Mouse (Mus musculus) thymus, postnatal 36 days (tissue): ENCODE measurements at regions not wholly inside any gene's neighbourhood (a gene's known extent, or its start where the extent isn't known, plus 50 kb on each side); places are given as distances from the start of the nearest gene placed in this dataset.

Experiments
- DNase-seq, 2 experiments: peaks; one replicate each; pipeline ENCODE4 v3.0.0; 2022; ENCODE audit warnings: mixed read lengths in 2 of 2

DNA sequence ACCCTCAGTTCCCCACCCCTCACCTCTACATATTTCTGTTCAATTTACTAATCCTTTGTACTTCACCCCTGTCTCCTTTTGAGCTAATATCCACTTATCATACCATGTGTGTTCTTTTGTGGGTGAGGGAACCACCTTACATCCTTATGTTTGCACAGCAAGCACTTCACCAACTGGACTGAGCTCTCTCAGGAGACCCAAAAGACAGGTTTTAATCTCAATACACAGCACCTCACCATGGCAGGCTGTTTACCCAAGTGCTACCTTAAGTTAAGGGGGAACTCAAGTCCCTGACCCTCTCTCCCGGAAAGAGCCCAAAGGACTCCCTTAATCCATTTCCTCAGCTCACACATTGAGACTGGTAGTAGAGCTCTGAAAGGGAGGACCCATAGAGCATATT, 62.3 kb upstream of the Agr3 start:
- DNase-seq: no peak

DNA sequence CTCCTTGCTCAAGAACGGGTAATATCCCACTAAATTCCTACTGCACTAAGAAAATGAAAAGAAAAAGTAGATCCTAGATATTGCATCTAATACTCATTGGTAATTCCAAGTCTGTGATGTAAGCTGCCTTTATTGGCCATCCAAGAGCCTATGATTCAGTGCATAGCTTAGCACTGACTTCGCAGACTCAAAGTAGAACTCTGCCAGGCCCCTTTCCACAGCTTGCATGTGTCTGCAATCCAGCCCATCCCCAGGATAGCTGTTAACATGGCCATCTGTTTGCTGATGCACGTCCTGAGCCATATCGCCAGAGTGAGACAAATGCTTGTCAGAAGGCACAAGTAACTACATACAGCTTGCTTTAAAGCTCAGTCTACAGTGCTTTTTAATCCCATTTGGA, 72.3 kb upstream of the Agr3 start:
- no peak for DNase-seq

DNA sequence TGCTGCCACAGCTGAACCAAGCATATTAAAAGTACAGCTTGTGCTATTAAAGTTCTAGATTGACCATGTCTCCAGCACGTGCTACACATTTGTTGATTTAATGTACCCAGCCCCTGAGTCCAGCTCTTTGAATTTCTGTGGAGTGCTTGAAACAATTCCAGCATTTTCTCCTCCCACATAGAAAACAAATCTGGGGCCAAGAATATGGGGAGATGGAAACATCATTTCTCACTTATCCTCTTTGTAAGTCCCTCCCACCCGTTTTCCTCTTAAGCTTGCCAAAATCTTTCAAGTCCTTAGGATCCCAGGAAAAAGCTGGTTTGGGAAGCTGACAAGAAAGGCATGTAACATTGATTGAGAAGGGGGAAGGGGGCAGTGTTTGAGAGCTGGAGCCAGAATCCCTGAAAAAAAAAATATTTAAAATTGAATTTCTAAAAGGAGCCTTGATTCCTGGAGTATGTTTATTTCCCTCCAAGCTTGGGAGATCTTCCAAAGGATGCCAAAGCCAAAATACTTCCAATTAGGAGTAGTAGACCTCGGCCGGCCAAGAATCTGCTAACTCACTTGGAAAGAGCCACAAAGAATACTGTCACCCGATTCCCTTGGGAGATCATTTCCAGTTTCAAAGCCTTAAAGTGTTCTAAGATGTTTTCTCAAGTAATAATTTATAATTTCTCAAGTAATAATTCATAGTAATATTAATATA, 78.4 kb upstream of the Agr3 start:
- no peak for DNase-seq

DNA sequence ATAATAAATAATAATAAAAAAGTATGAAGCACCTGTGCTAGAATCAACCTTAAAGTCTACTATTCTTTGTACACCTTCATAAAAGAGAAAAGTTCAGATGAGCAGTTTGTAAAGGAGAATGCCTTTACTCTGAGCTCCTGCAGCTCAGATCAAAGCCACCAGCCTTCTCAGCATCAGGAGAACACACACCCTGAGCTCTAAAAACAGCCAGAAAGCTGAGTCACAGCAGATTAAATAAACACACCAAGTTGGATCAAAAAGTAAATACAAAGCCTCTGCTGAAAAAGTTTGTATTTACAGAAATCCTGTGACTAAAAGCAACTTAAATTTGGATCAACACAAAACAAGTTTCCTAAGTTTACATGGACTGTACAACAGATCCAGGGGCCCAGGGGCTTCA, 88.5 kb upstream of the Agr3 start:
- DNase-seq: no peak

DNA sequence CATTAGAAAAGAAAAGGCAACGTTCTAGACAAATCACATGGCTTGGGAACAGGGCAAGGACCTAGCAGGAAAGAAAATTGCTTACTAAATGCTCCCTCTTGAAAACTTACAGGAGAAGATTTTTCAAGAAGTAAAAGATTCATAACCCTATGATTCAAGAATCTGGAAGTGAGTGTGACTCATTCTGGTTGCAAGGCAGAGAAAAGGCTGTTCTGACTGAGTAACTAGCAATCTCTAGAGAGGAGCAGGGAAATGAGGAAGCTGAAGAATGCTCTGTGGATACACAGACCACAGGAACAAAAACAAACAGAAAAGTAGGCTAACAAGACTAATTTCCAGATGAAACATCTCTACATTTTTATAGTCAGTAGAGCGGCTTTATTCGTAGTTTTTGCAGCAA, 92.1 kb upstream of the Agr3 start:
- DNase-seq: no peak

DNA sequence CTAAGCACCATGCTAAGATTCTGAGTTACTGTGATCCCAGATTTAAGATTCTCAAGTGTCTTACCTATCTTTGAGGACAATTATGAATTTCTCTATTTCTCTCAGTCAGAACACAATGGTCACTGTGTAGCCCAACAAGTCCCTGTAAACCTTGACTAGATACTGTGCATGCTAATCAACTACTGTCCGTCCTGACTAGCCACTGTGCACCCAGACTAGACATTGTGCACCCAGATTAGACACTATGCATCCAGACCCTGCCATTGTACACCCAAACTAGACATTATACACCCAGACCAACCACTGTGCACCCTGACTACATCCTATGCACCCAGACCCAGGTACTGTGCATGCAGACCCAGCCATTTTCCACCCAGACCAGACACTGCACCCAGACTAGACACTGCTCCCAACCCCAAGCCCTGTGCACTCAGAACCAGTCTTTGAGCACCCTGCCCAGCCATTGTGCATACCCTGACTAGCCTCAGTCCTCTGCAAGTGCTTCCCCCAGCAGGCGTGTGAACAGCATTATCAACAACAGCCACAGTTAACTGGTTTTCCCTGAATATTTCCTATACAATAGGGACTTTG, 93.4 kb upstream of the Agr3 start:
- DNase-seq: no peak

DNA sequence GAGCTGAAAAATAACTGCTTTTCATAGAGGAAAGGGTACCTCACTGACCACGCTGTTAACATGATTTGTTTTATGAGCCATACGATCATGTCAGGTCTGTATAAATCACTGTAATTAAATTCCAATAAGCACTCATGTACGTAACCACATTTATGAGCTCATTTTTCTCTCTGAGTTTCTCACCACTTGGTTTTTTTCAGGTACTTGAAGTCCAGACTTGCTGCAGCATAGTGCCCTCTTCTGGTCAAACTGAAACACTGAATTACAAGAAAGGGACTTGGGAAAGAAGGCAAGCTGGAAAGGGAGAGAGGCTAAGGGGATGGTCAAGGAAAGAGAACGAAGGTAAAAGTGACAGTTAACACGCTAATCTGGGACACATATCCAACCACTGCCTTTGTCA, 94.2 kb upstream of the Agr3 start:
- peak in 1 of 2 experiments; percentile 8 for DNase-seq

DNA sequence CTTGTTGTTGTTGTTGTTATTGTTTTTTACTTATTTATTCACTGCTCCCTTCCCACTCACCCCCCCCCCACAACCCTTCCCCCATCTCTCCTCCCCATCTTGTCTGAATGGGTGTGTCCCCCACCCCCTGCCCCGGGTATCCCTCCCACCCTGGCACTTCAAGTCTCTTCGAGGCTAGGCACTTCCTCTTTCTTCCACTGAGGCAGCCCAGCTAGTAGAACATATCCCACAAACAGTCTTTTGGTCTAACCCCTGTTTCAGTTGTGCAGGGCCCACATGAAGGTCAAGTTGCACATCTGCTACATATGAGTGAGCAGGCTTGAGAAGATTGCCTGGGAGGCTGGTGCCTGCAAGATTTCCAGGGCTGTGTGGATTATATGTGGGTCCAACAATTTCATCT, 97.6 kb upstream of the Agr3 start:
- DNase-seq: no peak

DNA sequence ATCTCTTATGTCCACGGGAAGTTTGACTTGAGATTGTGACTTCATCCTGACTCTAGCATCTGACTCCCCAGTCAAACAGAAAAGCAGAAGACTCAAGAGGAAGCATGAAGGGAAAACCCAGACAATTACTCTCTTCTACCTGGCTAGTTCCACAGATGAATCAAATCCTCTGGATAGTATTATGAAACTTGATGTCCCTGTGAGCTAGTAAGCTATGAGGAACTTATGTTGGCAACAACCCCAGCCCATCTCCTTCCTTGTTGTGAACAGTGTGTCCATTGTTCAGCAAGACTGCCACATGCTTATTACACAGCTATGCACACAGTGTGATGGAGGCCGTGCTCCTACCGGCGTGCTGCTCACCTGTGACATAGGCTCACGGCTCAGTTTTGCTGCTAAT, 98.4 kb upstream of the Agr3 start:
- DNase-seq: no peak

DNA sequence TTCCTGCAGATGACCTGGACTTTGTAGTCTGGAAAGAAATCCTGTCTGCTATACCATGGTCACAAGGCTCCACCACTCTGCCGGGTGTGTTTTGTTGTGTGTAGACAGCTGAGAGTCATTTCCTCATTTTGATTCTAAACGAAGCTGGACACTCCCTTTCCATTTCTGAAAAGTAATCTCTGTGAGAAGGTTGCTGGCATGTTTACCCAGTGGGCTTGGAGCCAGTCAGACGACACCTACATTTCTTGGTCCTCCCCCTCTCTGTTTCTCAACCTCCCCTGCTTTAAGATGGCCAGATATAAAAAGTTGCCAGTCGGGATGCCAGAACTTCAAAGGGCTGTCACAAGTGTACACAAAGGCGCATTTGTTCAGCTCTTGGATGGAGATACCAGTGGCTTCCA, 100.8 kb upstream of the Agr3 start:
- DNase-seq: no peak

DNA sequence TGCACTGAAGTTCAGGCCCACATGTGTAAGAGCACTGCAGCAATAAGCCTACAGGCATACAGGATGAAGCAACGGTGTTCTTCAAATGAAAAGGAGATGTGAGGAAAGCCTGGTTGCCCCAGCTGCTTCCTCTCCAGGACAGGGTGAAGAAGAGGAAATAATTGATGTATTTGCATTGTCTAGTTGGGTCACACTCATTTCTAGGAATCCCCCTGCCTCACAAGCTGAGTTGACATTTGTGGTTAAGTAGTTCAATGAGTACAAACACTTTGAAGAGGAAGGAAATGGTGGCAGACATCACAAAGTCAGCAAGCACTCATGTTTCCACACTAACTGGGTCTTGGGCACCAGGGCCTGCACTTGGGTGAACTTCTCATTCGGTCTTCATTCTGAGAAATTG, 126.2 kb upstream of the Agr3 start:
- peak; percentile 3 to 13 for DNase-seq

DNA sequence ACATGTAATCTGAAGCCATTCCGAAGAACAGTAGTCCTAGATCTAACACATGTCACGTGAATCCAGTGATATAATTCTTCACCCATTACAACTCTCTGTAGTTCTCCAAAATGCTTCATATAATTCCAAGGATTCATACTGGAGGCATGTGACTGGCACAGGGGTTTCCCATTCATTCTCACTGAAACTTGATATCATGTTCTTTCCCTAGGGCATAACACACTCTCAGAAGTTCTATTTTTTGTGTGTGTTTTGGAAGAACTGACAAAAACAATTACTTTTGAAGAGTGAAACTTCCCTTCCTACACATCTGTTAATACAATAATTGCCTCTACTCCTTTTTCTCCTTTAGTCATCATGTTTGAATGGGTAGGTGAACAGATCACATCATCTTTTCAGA, 150.0 kb upstream of the Agr3 start:
- DNase-seq: no peak

DNA sequence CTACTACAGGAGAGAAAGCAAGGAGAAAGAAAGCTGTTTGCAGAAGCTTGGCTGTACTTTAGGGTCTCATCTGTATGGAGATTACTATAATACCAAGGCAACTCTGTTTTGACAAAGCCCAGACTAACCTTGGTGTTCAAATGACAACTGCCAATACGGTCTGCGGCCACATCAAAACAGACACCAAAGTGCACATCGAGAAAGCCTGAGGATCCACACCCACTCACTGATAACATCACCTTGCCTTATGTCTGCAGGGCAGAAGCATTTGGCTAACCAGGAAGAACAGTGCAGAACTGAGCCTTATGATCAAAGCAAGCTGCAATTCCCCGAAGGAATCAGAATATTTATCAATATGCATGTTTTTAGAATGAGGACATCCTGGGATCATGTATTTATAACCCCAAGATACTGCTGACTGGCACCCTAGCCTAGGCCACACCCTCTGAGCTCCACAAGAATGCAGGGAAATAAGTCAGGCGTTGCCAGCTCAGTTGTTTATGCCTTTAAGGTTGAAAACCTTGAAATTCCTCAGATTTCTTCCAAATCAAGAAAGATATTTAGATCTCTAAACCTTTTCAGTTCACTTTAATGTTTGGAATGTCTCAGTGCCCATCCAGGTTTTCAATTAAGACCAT, 154.9 kb upstream of the Agr3 start:
- DNase-seq: peak; percentile 6 to 16

DNA sequence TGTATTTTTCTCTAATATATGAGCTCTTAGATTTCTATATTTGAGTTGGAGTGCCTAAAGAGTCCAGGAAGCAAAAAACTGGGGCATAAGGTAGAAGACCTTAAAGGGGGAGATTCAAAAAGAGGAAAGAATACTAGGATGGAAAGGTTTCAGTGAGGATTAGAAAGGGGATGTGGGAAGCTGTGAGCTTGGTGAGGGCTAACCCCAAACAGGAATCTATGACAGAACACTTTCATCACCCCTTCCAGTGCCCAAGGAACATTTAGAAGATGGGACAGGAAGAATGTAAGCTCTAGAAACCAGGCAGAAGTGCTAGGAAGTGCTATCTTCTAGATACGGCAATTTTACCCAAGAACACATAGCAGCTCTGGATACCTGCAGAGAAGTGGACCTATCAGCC, 166.5 kb upstream of the Agr3 start:
- DNase-seq: no peak

DNA sequence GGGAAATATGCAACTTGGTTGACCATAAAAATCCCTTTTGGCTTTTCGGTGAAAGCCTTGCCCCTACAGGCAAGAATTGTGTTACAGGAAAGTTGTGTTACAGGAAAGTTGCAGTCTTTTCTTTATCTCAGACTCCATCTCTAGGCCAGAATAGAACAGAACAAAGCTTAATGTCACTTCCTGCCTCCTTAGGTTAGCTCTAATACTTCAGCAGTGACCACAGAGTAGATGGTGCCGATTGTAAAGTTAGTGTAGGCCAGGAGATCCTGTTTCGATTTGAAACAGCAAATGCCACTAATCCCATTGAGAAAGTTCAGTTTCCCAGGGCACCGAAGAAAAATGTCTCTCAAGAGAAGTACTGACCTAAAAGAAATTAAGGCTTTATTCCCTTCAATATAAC, 170.3 kb upstream of the Agr3 start:
- no peak for DNase-seq

DNA sequence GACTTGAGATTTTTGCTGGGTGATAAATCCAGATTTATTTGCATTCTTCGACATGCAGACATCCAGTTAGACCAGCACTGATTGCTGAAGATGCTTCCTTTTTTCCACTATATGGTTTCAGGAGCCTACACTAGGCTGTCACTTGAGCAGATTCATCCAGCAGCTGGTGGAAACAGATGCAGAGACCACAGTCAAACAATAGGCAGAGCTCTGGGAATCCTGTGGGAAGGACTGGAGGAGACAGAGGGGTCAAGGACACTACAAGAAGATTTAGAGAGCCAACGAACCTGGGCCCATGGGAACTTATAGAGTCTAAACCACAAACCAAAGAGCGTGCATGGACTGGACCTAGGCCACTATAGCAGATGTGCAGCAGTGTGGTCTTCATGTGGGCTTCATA, 177.4 kb upstream of the Agr3 start:
- no peak for DNase-seq

DNA sequence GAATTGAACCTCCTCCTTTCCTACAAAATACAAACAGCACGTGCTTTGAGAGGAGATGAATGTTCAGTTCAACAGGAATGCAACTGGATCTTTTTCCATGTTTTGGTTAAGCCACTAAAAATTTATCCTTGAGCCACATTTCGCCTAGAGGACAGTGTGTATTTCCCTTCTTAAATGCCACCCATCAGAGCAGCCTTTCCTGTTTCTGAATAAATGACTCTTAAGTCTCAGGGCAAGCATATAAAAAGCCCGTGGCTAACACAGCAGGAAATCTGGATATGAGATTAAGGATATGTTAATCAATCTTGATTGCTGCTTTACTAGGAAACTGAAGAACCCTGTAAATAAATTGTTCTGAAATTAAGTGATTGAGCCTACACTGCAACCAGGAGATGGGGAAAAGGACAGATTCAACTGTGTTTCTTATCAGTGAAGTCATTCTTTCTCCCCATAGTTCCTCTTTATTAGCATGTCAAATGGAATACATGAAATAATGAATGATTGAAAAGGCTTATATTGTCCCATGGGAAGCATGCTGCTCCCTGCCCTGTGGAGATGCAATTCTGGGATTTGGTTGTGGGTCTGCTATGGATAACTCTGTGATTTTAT, 178.6 kb upstream of the Agr3 start:
- no peak for DNase-seq

DNA sequence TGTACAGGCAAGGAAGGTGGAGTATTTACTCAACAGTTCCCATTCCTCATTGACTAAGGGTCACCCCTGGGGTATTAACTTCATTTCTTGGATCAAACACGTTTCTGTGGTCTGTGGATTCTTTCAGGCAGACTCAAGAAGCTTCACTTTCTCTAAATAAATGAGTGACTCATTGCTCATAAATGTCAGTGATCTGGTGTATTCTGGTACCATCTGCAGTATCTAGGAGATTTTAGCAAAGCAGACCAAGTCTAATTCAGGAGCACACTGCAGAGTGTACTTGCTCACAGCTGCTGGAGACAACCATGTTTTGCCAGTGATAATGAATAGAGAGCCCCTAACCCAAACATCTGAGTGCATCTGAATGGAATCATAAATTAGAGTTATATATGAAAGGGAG, 182.7 kb upstream of the Agr3 start:
- DNase-seq: no peak

DNA sequence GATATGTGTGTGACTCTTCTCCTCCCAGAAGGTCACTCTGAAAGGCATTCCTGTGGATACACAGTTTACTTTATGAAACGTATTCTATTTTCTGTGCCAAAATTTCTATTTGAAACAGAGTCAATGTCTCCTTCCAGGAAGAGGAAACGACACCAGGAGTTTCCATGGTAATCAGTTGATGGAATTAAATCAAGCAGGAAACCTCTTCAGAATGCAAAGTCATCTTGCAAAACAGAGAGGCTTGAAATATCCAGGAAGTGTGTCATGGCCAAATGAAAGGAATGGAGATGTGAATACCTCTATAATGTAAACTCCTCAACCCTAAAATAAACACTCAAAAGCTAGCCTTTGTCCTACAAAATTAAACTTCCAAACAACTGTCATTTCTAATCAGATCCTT, 189.0 kb upstream of the Agr3 start:
- no peak for DNase-seq

DNA sequence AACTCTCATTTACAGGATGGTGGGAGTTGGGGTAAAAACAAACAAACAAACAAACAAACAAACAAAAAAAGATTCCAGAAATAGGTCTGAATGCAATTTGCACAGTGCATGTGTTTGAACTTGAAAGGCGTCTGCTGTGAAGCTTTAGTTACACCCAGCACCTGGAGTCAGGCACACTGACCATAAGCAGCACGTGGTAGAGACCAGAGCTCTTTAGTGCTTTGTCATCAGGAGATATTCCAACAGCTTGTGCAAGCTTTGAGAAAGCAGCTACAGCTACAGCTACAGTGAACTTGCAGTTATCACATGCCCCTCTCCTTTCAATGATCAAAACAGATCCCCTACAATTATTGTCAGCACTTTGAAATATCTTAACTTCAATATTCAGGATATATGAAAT, 190.4 kb upstream of the Agr3 start:
- no peak for DNase-seq

DNA sequence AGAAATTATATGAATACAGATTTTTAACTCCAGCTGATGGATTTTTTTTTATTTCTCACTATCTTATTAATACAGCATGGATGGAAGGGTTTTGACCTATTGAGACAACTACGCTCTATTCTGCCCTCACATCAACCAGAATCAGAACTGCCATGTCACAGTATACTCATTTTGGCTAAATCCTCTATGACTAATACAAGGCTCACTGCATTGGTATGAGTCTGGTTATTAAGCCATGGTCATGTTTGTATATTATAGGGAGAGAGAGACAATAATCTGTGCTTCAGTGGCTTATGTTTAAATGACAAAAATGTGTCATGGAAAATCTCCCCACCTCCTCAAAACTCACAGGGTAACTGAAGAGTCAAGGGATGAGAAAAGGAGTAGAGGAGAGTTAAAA, 191.0 kb upstream of the Agr3 start:
- DNase-seq: no peak

DNA sequence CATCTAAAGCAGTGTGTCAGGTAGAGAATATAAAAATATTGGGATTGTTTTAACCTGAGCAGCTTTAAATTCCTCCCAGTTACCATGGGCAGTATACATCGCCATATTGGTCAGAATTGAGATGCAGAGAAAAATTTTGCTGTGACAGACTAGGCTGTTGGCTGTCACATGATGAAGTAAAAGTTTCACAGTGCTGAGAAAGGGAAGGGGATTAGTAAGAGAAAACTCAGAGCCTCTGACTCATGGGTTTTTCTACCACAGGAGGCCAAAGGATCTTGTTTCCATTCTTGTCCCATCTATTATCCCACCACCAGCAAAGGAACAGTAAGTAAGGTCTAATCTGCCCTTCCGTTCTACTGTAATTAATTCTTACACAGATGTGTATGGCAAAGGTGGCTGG, 191.8 kb upstream of the Agr3 start:
- no peak for DNase-seq

DNA sequence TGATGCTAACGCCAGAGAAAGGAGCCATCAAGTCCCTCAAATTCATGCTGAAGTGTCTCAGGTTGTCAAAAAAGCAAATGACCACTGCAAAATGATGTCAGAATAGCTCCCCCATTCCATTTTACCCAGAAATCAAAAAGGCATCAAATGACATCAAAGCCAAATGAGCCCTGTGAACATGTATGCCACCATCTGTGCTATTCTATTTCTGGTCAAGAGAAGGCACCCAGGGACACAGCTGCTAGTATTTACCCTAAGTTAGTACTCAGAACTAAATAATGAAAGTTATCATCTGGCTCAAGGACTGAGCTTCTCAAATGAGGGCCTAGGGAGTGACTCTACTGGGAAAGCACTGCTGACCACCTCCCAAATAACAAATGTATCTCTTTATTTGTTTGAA, 191.1 kb upstream of the Ahr start:
- DNase-seq: no peak

DNA sequence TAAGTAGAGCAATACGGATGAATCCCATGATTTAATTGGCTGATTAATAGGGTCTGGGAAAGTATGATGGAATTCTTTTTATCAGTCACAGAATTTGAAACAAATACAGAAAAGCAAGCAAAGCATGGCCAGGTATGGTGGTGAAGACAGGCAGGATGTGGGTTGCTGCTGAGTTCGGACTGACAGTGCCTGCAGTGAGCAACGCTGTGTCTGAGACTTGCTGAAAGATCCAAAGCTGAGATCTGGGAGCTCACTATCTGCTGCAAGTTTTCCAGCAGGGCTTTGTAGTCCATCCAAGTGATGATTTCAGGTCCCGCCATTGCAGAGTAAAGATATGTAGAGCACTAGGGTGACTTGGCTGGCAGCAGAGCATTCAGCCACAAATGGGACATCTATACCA, 189.3 kb upstream of the Ahr start:
- DNase-seq: peak; percentile 19 to 33
